Mouse (Mus musculus): ENCODE measurements around the gene Smu1. TPM values are rescaled to one million over a fixed set of nuclear protein-coding genes. Genes with fewer than 3 reads are reported as not detected.

Smu1 gene
- polyA plus RNA-seq, 1 experiment from 2014 or later: 172 TPM

- 83% methylated on average over 8 of the region's 8 CpGs for WGBS
- ATAC-seq (ENCODE audit: low FRiP score): no peak
- no peak overlapping the region for H3K4me2 ChIP-seq (replicated peaks; ENCODE audit: low read depth, low read length)
- H3K4me1 ChIP-seq (replicated peaks; ENCODE audit: control insufficient read depth, insufficient read depth, low read length): 0 out of 2 replicates have a peak, but pooled peaks cover 3% of the 10 kb centered on the region
- 0 out of 2 replicates have a peak, but pooled peaks cover 4% of the 10 kb centered on the region for H3K36me3 ChIP-seq (ENCODE audit: control insufficient read depth, insufficient read depth, low read length)
- no peak overlapping the region for H3K27ac ChIP-seq (ENCODE audit: low read depth, low read length)
- no peaks in the 10 kb centered on the region for H3K9me3 ChIP-seq (ENCODE audit: control insufficient read depth, low read length)
- H3K27me3 ChIP-seq (ENCODE audit: control insufficient read depth, insufficient read depth, low read length): no peaks in the 10 kb centered on the region
- no peak overlapping the region for H3K9ac ChIP-seq (ENCODE audit: low read depth, low read length)
- DNase-seq (ENCODE audit: low spot score): no peak
- H3K4me3 ChIP-seq (ENCODE audit: low read depth, low read length): no peak overlapping the region
Measured at GRCm38 (mm10) chr4:40700216-40700615, 57.5 kb downstream of the Smu1 start.

- 0 out of 2 replicates have a peak, but pooled peaks cover 7% of the 10 kb centered on the region for H3K36me3 ChIP-seq (ENCODE audit: control insufficient read depth, insufficient read depth, low read length)
- no peak overlapping the region for H3K4me3 ChIP-seq (ENCODE audit: low read depth, low read length)
- H3K27ac ChIP-seq (ENCODE audit: low read depth, low read length): no peak overlapping the region
- no peaks in the 10 kb centered on the region for H3K4me1 ChIP-seq (replicated peaks; ENCODE audit: control insufficient read depth, insufficient read depth, low read length)
- H3K9ac ChIP-seq (ENCODE audit: low read depth, low read length): no peak overlapping the region
- WGBS: 83% methylated on average over 7 of the region's 7 CpGs
- H3K9me3 ChIP-seq (ENCODE audit: control insufficient read depth, low read length): no peaks in the 10 kb centered on the region
- H3K4me2 ChIP-seq (replicated peaks; ENCODE audit: low read depth, low read length): no peak overlapping the region
- DNase-seq (ENCODE audit: low spot score): no peak
- ATAC-seq (ENCODE audit: low FRiP score): no peak
- H3K27me3 ChIP-seq (ENCODE audit: control insufficient read depth, insufficient read depth, low read length): no peaks in the 10 kb centered on the region
Measured at GRCm38 (mm10) chr4:40697059-40697458, 60.7 kb downstream of the Smu1 start.

GRCm38 (mm10) chr4:40691100-40691499 lies 66.6 kb downstream of the Smu1 start:
- WGBS: 90% methylated on average over 11 of the region's 11 CpGs
- no peak for DNase-seq (ENCODE audit: low spot score)
- no peak overlapping the region for H3K4me2 ChIP-seq (replicated peaks; ENCODE audit: low read depth, low read length)
- H3K27me3 ChIP-seq (ENCODE audit: control insufficient read depth, insufficient read depth, low read length): no peaks in the 10 kb centered on the region
- no peaks in the 10 kb centered on the region for H3K4me1 ChIP-seq (replicated peaks; ENCODE audit: control insufficient read depth, insufficient read depth, low read length)
- H3K36me3 ChIP-seq (ENCODE audit: control insufficient read depth, insufficient read depth, low read length): 0 out of 2 replicates have a peak, but pooled peaks cover 7% of the 10 kb centered on the region
- ATAC-seq (ENCODE audit: low FRiP score): no peak
- no peak overlapping the region for H3K9ac ChIP-seq (ENCODE audit: low read depth, low read length)
- H3K9me3 ChIP-seq (ENCODE audit: control insufficient read depth, low read length): no peaks in the 10 kb centered on the region
- H3K27ac ChIP-seq (ENCODE audit: low read depth, low read length): no peak overlapping the region
- no peak overlapping the region for H3K4me3 ChIP-seq (ENCODE audit: low read depth, low read length)

MicroRNA genes within 50 kb of the gene (microRNA counts, 519-probe panel; counts per million panel counts)
- not detected for microRNA mmu-miR-207

Other genes with a start within 250 kb of the Smu1 start
- gene Aptx, start 54.7 kb downstream of the Smu1 start, polyA plus RNA-seq (2014; fragmentation: Nextera tagmentation; extraction: Ambion mirVana): 50.4 and 51.5 TPM in 2 replicates
- 691 and 740 TPM in 2 replicates for gene Dnaja1, start 35.8 kb downstream of the Smu1 start, polyA plus RNA-seq (2014; fragmentation: Nextera tagmentation; extraction: Ambion mirVana)
- 15.1 and 16.2 TPM in 2 replicates for gene B4galt1, start 96.1 kb upstream of the Smu1 start, polyA plus RNA-seq (2014; fragmentation: Nextera tagmentation; extraction: Ambion mirVana)
- not detected in 2 replicates for gene Spink4, start 162.1 kb upstream of the Smu1 start, polyA plus RNA-seq (2014; fragmentation: Nextera tagmentation; extraction: Ambion mirVana)
- gene Bag1, start 190.4 kb upstream of the Smu1 start, polyA plus RNA-seq (2014; fragmentation: Nextera tagmentation; extraction: Ambion mirVana): 259 and 262 TPM in 2 replicates
- gene Chmp5, start 190.5 kb upstream of the Smu1 start, polyA plus RNA-seq (2014; fragmentation: Nextera tagmentation; extraction: Ambion mirVana): 173 and 178 TPM in 2 replicates
- gene Nfx1, start 213.0 kb upstream of the Smu1 start, polyA plus RNA-seq (2014; fragmentation: Nextera tagmentation; extraction: Ambion mirVana): 95.7 and 105 TPM in 2 replicates

Measured in hindbrain, embryonic 11.5 days (tissue).